Mouse (Mus musculus) G1E (cell line): ENCODE measurements around the gene Ntf3. TPM values are rescaled to one million over a fixed set of nuclear protein-coding genes. Genes with fewer than 3 reads are reported as not detected.

Experiments used
- ATAC-seq: 2 replicates; pipeline ENCODE4 v1.8.0; 2016; ENCODE audit warnings: mild to moderate bottlenecking; ENCODE audit not compliant: insufficient number of reproducible peaks, poor library complexity, low FRiP score, severe bottlenecking; ENCODE audit errors: extremely low read depth
- DNase-seq: peaks from one replicate; pipeline ENCODE4 v3.0.0; 2012; ENCODE audit warnings: low spot score
- H3K27me3 ChIP-seq: 2 replicates; pipeline ENCODE4 v1.6.1; 2012; ENCODE audit warnings: mild to moderate bottlenecking, low read length, inconsistent platforms; ENCODE audit not compliant: insufficient read depth
- H3K36me3 ChIP-seq: replicated peaks from 2 replicates; pipeline ENCODE3; 2012; ENCODE audit warnings: mild to moderate bottlenecking, inconsistent platforms
- H3K4me1 ChIP-seq: 2 replicates; pipeline ENCODE4 v1.6.1; 2012; ENCODE audit warnings: low read depth, low read length, inconsistent platforms, mixed read lengths; ENCODE audit not compliant: insufficient read depth
- H3K4me3 ChIP-seq: 2 replicates; pipeline ENCODE4 v1.5.1; 2012; ENCODE audit warnings: low read depth, mild to moderate bottlenecking, inconsistent platforms, low read length, moderate library complexity, mixed read lengths
- H3K9me3 ChIP-seq: replicated peaks from 2 replicates; pipeline ENCODE4 v1.6.1; 2012; ENCODE audit warnings: inconsistent platforms
- CTCF ChIP-seq: IDR thresholded peaks from 2 replicates; pipeline ENCODE4 v1.5.1; 2012; ENCODE audit warnings: low read depth, low read length, inconsistent platforms, mixed read lengths
- GATA1 ChIP-seq: IDR thresholded peaks from 2 replicates; pipeline ENCODE4 v1.6.1; 2012; ENCODE audit warnings: borderline replicate concordance, low read length, inconsistent platforms, mixed read lengths
- GATA2 ChIP-seq: IDR thresholded peaks from 2 replicates; pipeline ENCODE4 v1.6.1; 2012; ENCODE audit warnings: low read depth, low read length, inconsistent platforms, borderline replicate concordance
- POLR2AphosphoS5 ChIP-seq: IDR thresholded peaks from 2 replicates; pipeline ENCODE4 v1.6.1; 2012; ENCODE audit warnings: low read depth, low read length, inconsistent platforms; ENCODE audit not compliant: insufficient replicate concordance
- TAL1 ChIP-seq: conservative IDR thresholded peaks from 2 replicates; pipeline ENCODE4 v1.6.1; 2012; ENCODE audit warnings: low read depth, low read length, inconsistent platforms, mixed read lengths
- polyA plus RNA-seq: library from polyadenylated mRNA; stranded (reverse); fragments of >175 nt; gene quantifications from 2 replicates; pipeline ENCODE4 v1.2.3, GENCODE M21; 2012
- total RNA-seq, 2 experiments: library from RNA; stranded (forward) in 1 of 2; stranded (reverse) in 1 of 2; fragments of 200-1000 nt in 1 of 2; fragments of >200 nt in 1 of 2; fragmentation: Nextera tagmentation in 1 of 2; gene quantifications; 2 replicates each; pipeline ENCODE4 v1.2.3; 2014 to 2017

Ntf3 gene
- total and polyA plus RNA-seq, 3 experiments: not detected

DNA sequence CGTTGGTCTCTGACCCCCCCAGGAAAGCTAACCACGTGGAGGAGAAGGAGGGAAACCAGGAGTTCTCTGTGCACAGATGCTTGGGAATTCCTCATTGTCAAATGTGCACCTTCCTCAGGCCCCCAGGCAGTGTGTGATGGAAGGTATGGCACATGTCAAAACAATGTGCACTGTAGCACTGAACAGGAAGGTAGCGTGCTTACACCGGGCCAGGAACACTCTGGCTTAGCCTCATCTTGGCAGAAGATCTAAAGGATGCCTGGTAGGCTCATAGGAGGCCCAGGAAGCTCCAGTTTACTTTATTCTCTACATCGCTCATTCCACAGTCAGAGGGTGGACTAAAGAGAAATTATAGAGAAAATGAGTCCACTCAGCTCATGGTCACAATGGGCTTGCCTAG is 57.5 kb downstream of the Ntf3 start:
- H3K27me3 ChIP-seq: no peaks in the 10 kb centered on the region
- ATAC-seq: no peak
- no peaks in the 10 kb centered on the region for H3K4me1 ChIP-seq
- H3K4me3 ChIP-seq: no peak overlapping the region
- H3K9me3 ChIP-seq: peaks cover 66% of the 10 kb centered on the region
- no peaks in the 10 kb centered on the region for H3K36me3 ChIP-seq
- DNase-seq: no peak
- TF ChIP-seq GATA2: no peak

GRCm38 (mm10) chr6:126108771-126109170 is 57.9 kb downstream of the Ntf3 start:
- H3K27me3 ChIP-seq: no peaks in the 10 kb centered on the region

GRCm38 (mm10) chr6:126107398-126107797 is 59.3 kb downstream of the Ntf3 start:
- H3K4me3 ChIP-seq: no peak overlapping the region
- H3K27me3 ChIP-seq: no peaks in the 10 kb centered on the region
- H3K4me1 ChIP-seq: no peaks in the 10 kb centered on the region
- ATAC-seq (no peak), DNase-seq (no peak)
- peaks cover 68% of the 10 kb centered on the region for H3K9me3 ChIP-seq
- no peaks in the 10 kb centered on the region for H3K36me3 ChIP-seq
- TF ChIP-seq POLR2AphosphoS5 (no peak), CTCF (no peak), GATA2 (no peak), TAL1 (no peak), GATA1 (no peak)

More at GRCm38 (mm10) chr6:126108771-126109170, 57.9 kb downstream of the Ntf3 start:
- ATAC-seq: no peak
- Histone ChIP-seq H3K9me3 (peaks cover 63% of the 10 kb centered on the region), H3K4me1 (no peaks in the 10 kb centered on the region), H3K4me3 (no peak overlapping the region), H3K36me3 (no peaks in the 10 kb centered on the region)
- no peak for TF ChIP-seq POLR2AphosphoS5
- no peak for TF ChIP-seq GATA2
- no peak for TF ChIP-seq CTCF
- TF ChIP-seq TAL1: no peak
- TF ChIP-seq GATA1: no peak
- DNase-seq: no peak

- H3K36me3 ChIP-seq: no peaks in the 10 kb centered on the region
- no peak overlapping the region for H3K4me3 ChIP-seq
- H3K27me3 ChIP-seq: no peaks in the 10 kb centered on the region
- no peak for ATAC-seq
- H3K4me1 ChIP-seq: no peaks in the 10 kb centered on the region
- TF ChIP-seq CTCF (no peak), GATA1 (no peak), TAL1 (no peak), POLR2AphosphoS5 (no peak), GATA2 (no peak)
- peaks cover 74% of the 10 kb centered on the region for H3K9me3 ChIP-seq
- no peak for DNase-seq
Observed at GRCm38 (mm10) chr6:126106798-126107173, 59.9 kb downstream of the Ntf3 start.

GRCm38 (mm10) chr6:126106051-126106797 is 60.5 kb downstream of the Ntf3 start:
- H3K27me3 ChIP-seq: no peaks in the 10 kb centered on the region
- H3K36me3 ChIP-seq: no peaks in the 10 kb centered on the region
- no peak overlapping the region for H3K4me3 ChIP-seq
- TF ChIP-seq CTCF (no peak), GATA2 (no peak), TAL1 (no peak), GATA1 (no peak), POLR2AphosphoS5 (no peak)
- no peaks in the 10 kb centered on the region for H3K4me1 ChIP-seq
- ATAC-seq (no peak), DNase-seq (no peak)
- H3K9me3 ChIP-seq: peaks cover 74% of the 10 kb centered on the region

DNA sequence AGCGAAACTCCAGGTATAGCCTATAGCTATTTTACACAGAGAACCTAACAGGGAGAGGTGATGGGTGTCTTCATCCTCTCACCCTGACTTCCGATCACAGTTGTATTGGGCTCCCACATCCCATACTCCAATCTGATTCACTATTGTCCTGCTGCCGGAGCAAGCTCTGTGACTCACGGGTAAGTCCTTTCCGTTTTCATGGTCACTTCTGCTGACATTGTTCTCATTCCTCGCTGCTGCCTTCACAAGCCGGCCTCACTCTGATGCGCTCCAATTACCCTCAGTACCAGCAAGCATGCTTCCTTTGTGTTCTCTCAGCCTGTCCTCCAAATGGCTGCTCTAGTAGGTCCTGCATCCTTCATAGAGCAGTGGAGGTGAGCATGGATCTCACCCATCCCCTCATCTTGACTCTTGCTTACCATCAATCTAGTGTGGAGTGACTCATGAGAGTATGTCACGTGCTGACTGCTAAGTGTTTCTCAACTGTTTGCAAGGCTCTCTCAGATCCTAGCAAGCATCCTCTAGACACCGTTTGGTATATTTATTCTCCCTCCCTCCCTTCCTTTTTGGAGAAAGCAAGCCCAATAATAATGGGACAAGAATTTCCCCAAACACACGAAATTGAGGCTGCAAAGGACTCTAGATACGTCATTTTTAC is 61.5 kb downstream of the Ntf3 start:
- Histone ChIP-seq H3K4me1 (no peaks in the 10 kb centered on the region), H3K4me3 (no peak overlapping the region), H3K9me3 (peaks cover 73% of the 10 kb centered on the region), H3K27me3 (no peaks in the 10 kb centered on the region), H3K36me3 (no peaks in the 10 kb centered on the region)
- DNase-seq (no peak), ATAC-seq (no peak)
- no peak for TF ChIP-seq TAL1
- no peak for TF ChIP-seq GATA1
- no peak for TF ChIP-seq GATA2
- no peak for TF ChIP-seq POLR2AphosphoS5
- no peak for TF ChIP-seq CTCF
